Mouse (Mus musculus): ENCODE measurements around the gene Rbp3.
A peak's percentile ranks its signal among the peaks of the same experiment; 100 is the strongest.

The Rbp3 gene

GRCm38 (mm10) chr14:33953761-33954160 is at the start of gene Rbp3:
Rbp3 (plus strand) TSS chr14:33954003.
- no peak for DNase-seq (ENCODE audit: low spot score in 2 of 2)

GRCm38 (mm10) chr14:33904851-33905250 is 49.0 kb upstream of the Rbp3 start:
- no peak for DNase-seq (ENCODE audit: low spot score in 2 of 2)

- DNase-seq (ENCODE audit: low spot score in 2 of 2) = no peak
Observed at GRCm38 (mm10) chr14:33913727-33914126, 40.1 kb upstream of the Rbp3 start.

GRCm38 (mm10) chr14:33914206-33914605 is 39.6 kb upstream of the Rbp3 start:
- DNase-seq (ENCODE audit: low spot score in 2 of 2) = no peak

- DNase-seq (ENCODE audit: low spot score in 2 of 2) = no peak
Observed at GRCm38 (mm10) chr14:33920727-33921559, 32.9 kb upstream of the Rbp3 start.

- DNase-seq (ENCODE audit: low spot score in 2 of 2) = no peak
Observed at GRCm38 (mm10) chr14:33922771-33923167, 31.0 kb upstream of the Rbp3 start.

- no peak for DNase-seq (ENCODE audit: low spot score in 2 of 2)
Observed at GRCm38 (mm10) chr14:33923168-33924070, 30.4 kb upstream of the Rbp3 start, which contains the start of gene Gdf10. Gdf10 (plus strand) TSS chr14:33923587.

- no peak for DNase-seq (ENCODE audit: low spot score in 2 of 2)
Observed at GRCm38 (mm10) chr14:33931853-33932252, 21.9 kb upstream of the Rbp3 start.

GRCm38 (mm10) chr14:33932935-33933703 is 20.7 kb upstream of the Rbp3 start:
- DNase-seq (ENCODE audit: low spot score in 2 of 2) = no peak

GRCm38 (mm10) chr14:33933778-33934317 is 20.0 kb upstream of the Rbp3 start:
- DNase-seq (ENCODE audit: low spot score in 2 of 2) = no peak

GRCm38 (mm10) chr14:33939117-33939516 is 14.7 kb upstream of the Rbp3 start:
- peak in 1 of 2 experiments; percentile 10 for DNase-seq (ENCODE audit: low spot score in 2 of 2)

- DNase-seq (ENCODE audit: low spot score in 2 of 2) = no peak
Observed at GRCm38 (mm10) chr14:33940739-33941138, 13.1 kb upstream of the Rbp3 start, which contains the start of gene Gdf2. Gdf2 (plus strand) TSS chr14:33941039.

- no peak for DNase-seq (ENCODE audit: low spot score in 2 of 2)
Observed at GRCm38 (mm10) chr14:33942222-33942621, 11.6 kb upstream of the Rbp3 start.

GRCm38 (mm10) chr14:33946125-33946524 is 7.7 kb upstream of the Rbp3 start:
- no peak for DNase-seq (ENCODE audit: low spot score in 2 of 2)

GRCm38 (mm10) chr14:33952233-33952981 is 1.4 kb upstream of the Rbp3 start:
- DNase-seq (ENCODE audit: low spot score in 2 of 2) = no peak

GRCm38 (mm10) chr14:33956055-33956454 is 2.3 kb downstream of the Rbp3 start:
- no peak for DNase-seq (ENCODE audit: low spot score in 2 of 2)

- DNase-seq (ENCODE audit: low spot score in 2 of 2) = no peak
Observed at GRCm38 (mm10) chr14:33958186-33958585, 4.4 kb downstream of the Rbp3 start.

GRCm38 (mm10) chr14:33958841-33959240 is 5.0 kb downstream of the Rbp3 start:
- DNase-seq (ENCODE audit: low spot score in 2 of 2) = no peak

- DNase-seq (ENCODE audit: low spot score in 2 of 2) = no peak
Observed at GRCm38 (mm10) chr14:33959341-33959740, 5.5 kb downstream of the Rbp3 start.

- DNase-seq (ENCODE audit: low spot score in 2 of 2) = no peak
Observed at GRCm38 (mm10) chr14:33965675-33966074, 11.9 kb downstream of the Rbp3 start.

- no peak for DNase-seq (ENCODE audit: low spot score in 2 of 2)
Observed at GRCm38 (mm10) chr14:33972679-33973078, 18.9 kb downstream of the Rbp3 start.
